Mouse (Mus musculus) 416B (cell line): ENCODE data around the gene Vwa7.
"Not testable (repeated sequence)": the region's sequence is repeated elsewhere in the genome, so short reads cannot be mapped to it uniquely, and the experiment has no call there.

Experiments
- DNase-seq: peaks from one replicate; pipeline ENCODE4 v3.0.0; 2011; ENCODE audit warnings: low read depth

The Vwa7 gene

DNA sequence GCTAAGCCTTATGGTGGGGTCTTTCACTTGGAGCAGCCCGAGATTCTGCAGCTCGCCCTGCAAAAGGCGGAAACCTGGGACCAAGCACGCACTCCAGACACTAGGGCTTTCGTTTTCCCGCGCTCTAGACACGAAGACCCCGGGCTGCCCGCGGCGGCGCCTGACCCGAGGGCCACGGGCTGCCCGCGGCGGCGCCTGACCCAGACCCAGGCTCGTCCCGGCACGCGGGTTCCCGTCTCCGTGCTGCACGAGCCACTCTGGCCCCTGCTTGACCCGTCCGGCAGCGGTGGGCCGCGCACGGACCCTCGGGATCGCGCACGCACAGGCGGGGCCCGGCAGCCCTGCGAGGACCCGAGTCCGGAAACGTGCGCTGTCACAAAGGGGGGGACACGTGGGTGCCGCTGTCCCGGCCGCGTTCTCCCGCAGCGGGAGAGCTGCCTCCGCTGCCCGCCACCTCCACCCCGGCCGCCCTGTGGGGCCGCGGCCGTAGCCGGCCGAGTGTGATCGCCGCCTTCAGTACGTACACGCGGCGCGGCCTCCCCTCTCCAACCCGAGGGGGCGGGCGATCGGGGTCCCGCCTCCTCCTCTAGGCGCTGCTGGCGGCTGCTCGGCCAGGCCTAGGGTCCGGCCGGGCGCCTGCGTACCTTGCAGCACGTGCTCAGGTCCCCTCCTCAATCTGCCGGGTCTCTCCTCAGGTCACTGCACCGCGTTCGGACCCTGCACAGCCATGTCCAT, 15.5 kb upstream of the Vwa7 start, which contains the start of gene Vars:
Gene Vars (plus strand): TSS at position 271 of the 735 bp plus-strand sequence.
- DNase-seq = peak; percentile 95

GRCm38 (mm10) chr17:35001452-35002152, 14.8 kb upstream of the Vwa7 start:
- DNase-seq = peak; percentile 95

DNA sequence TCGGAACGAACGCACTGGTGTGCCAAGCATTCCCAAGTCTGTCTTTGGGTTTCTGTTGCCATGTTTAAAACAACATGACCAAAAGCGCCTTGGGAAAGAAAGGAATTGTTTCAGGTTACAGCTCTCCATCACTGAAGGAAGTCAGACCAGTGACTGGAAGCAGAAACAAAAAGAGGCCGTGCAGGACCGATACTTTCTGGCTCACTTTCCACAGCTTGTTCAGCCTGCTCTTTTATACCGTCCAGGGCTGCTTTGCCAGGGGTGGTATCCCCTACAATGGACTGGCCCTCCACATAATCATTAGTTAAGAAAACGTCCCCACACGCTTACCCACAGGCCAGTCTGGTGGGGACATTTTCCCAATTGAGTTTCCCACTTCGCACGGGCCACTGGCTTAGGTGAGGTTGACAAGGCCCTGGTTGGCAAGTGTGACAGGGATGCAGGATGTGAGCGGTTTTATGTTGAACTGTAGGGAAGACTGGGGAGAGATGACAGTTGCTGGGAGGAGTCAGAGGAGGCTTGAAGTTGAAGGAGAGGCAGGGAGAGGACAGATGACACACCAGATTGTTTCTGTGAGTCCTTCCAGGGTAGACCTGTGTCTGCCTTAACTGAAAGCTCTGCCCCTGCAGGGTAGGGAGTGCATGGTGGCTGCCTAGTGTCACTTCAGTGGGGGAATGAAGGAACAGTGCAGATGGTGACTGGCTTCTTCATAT, 14.1 kb upstream of the Vwa7 start:
- DNase-seq = peak; percentile 89

- no peak for DNase-seq
Observed at GRCm38 (mm10) chr17:35003022-35003838, 13.1 kb upstream of the Vwa7 start.

DNA sequence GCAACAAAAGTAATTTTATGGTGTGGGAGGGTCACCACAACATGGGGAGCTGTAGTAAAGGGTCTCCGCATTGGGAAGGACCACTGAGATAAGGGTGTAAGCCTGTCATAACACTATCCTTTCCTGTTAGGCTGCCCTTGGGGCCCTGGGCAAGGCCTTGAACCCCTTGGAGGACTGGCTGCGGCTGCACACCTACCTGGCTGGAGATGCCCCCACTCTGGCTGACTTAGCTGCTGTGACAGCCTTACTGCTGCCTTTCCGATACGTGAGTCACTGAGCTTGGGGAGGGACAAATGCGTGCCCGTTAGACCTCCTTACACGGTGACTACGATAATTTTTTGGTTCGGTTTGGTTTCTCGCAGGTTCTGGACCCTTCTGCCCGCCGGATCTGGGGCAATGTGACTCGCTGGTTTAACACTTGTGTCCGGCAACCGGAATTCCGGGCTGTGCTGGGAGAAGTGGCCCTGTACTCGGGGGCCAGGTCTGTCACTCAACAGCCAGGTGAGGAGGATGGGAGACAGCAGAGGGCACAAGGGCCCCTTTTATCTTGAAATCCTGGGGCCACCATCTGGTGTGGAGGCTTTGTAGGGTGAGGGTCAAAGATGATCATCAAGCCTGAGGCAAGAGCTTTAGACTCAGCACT, 12.2 kb upstream of the Vwa7 start:
- no peak for DNase-seq

GRCm38 (mm10) chr17:35005158-35005557, 11.2 kb upstream of the Vwa7 start:
- DNase-seq = no peak

DNA sequence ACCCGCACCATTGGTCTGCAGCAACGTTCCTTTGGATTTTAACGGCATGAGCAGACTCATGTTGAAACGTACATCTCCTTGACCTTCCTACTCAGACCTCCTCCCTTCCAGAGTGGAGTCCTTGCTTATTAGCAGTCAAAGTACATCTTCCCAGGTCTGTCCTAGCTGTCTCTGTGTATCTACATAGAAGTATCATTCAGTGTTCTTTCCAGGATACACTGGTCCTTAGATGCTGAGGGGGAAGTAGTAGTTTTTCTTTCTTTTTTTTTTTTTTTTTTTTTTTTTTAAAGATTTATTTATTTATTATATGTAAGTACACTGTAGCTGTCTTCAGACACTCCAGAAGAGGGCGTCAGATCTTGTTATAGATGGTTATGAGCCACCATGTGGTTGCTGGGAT, 10.5 kb upstream of the Vwa7 start:
- not testable (repeated sequence) for DNase-seq

- peak; percentile 67 for DNase-seq
Observed at GRCm38 (mm10) chr17:35007387-35007991, 8.9 kb upstream of the Vwa7 start.

DNA sequence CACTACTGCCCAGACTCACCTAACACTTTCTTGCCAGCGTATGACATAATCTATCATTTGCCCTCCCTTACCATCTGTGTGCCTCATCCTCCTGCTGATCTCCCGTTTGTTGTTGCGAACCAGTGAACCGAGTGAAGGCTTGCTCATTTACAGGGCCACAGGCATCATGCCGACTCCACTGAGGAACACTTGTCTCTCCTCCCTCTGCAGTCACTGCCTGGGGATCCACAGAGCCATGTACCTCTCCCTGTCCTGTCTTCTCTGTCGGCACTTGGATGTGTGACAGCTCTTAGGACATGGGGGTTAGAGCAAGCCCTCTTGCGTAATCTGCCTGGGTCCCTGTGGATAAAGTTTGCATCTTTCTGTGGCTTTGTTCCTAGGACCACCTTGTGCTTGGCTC, 6.8 kb upstream of the Vwa7 start:
- DNase-seq = no peak

DNA sequence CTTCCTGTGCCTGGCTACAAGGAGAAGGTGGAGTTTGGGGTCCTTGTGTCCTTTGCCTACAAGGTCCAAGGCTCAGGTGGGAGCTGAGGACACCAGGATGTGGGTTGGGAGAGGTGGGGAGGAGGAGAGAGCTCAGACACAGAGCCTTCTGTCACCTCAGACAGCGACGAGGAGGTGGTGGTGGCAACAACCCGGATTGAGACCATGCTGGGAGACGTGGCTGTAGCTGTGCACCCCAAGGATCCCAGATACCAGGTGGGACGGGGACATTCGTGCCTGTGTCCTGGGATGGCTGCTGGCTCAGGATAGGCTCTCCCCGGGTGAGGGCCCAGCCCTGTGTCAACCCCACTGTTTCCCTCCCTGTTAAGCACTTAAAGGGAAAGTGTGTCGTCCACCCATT, 4.9 kb upstream of the Vwa7 start:
- DNase-seq = no peak

DNA sequence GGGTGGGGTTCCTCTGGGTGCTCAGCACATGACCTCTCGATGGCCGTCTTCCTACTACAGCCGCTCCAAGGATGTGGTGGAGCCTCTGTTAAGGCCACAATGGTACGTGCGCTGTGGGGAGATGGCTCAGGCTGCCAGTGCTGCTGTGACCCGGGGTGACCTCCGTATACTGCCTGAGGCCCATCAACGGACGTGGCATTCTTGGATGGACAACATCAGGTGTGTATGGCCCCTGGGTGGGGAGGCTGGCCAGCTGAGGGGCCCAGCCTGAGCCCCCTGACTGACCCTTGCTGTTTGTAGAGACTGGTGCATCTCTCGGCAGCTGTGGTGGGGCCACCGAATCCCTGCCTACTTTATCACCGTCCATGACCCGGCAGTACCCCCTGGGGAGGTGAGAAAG, 3.9 kb upstream of the Vwa7 start:
- no peak for DNase-seq

DNA sequence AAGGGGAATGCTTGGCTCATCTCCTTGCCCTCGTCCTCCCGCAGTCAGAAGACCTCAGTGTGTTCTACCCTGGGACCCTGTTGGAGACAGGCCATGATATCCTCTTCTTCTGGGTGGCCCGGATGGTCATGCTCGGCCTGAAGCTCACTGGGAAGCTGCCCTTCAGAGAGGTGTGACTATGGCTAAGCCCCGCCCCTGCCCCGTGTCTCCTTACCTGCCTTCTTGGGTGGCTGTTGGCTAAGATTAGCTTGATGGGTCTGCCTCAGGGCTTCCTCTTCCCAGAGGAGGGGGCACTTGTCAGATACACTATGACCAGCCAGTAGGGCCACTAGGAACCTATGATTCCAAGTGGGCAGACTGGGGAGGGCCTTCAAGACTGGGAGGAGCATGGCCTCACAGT, 3.2 kb upstream of the Vwa7 start:
- DNase-seq = no peak

GRCm38 (mm10) chr17:35015296-35015695, 1.1 kb upstream of the Vwa7 start:
- DNase-seq = no peak

GRCm38 (mm10) chr17:35016791-35017705, 669 bp downstream of the Vwa7 start:
- no peak for DNase-seq

DNA sequence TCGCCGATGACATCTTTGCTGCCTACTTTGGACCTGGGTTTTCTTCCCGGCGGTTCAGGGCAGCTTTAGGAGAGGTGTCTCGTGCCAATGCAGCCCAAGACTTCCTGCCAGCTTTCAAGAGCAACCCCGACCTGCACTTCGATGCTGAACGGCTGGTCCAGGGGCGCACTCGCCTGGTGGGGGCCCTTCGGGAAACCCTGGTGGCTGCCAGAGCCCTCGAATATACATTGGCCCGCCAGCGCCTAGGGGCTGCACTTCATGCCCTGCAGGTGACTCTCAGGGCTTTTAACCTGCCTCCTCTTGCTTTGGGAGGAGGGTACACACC, 1.3 kb downstream of the Vwa7 start:
- no peak for DNase-seq

DNA sequence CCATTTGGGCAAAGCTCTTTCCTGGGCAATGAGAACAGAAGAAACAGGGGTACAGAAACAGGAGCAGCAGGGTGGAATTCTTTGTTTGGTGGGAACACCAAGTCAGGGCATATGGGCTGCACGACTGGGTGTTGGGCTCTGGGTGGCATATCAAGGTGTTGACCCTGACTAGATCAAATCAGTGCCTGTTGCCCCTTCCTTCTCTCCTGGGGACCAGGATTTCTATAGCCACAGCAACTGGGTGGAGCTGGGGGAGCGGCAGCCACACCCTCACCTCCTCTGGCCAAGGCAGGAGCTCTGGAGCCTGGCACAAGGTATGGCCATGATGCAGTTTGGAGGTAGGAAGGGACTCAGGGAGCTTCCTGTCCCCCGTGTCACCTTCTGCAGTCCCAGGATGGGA, 1.8 kb downstream of the Vwa7 start:
- DNase-seq = no peak

DNA sequence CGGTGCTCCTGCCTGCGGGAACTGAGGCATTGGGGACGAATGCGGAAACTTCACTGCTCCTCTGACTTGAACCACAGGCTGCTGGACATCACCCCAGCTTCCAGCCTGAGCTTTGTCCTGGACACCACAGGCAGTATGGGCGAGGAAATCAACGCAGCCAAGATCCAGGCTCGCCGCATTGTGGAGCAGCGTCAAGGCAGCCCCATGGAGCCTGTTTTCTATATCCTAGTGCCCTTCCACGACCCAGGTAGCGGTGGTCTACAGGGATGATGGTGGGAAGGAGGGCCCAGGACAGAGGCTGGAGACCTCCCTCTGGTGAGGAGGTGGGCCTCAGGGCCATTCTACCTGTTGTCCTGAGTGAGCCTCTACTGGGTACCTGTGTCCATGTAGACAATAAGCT, 3.5 kb downstream of the Vwa7 start:
- no peak for DNase-seq

DNA sequence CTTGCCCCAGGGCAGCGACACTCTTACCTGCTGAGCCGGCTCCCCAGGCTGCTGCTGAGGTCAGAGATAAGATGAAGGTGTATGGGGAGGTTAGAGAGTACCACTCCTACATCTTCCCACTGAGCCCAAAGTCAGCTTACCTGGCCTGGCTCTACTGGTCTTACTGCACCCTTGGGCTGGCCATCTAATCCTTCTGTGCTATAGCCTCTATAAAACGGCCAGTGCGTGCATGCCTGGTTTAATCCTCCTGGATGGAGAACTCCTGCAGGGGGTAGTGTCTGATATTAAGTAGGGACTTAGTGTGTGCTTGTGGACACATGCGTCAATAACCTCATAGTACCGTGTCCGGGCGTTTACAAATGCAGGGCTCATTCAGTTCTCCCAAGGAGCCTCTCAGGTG, 4.2 kb downstream of the Vwa7 start:
- DNase-seq = no peak

DNA sequence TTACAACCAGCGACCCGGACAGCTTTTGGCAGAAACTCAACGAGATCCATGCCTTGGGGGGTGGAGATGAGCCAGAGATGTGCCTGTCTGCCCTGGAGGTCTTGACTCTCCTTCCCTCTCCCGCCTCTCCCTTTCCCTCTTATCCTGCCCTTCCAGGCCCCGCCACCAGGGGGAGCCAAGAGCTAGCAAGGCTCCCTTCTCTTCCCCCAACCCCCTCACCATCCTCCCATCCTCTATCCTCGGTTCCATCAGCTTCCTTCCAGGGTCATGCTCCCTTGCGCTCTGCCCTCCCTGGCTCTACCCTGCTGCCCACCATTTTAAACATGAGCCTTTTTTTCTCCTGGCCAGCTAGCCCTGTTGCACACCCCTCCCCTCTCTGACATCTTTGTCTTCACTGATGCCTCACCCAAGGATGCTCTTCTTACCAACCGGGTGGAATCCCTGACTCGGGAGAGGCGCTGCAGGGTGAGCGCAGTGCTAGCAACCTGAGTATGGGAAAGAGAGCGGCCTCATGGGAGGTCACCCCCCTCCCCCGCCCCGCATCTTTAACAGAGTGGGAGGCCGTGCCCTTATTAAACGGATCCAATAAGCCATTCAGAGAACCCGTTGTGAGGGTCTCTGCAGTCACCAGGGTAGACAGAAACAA, 4.9 kb downstream of the Vwa7 start:
- DNase-seq = peak; percentile 82
